Mouse (Mus musculus) lung, postnatal 0 days (tissue): ENCODE measurements around the gene Pygb. TPM values are rescaled to one million over a fixed set of nuclear protein-coding genes. Genes with fewer than 3 reads are reported as not detected.
A peak's percentile ranks its signal among the peaks of the same experiment; 100 is the strongest.

ENCODE experiments used
- ATAC-seq: fragments of 200-750 bp; cut with Nextera tagmentation; 2 replicates; pipeline ENCODE4 v1.8.0; 2017; ENCODE audit warnings: moderate library complexity
- DNase-seq: peaks from one replicate; pipeline ENCODE4 v3.0.0-alpha.2; 2016; ENCODE audit warnings: low spot score
- H3K27ac ChIP-seq: fragments of 300-500 bp; sonication (generic); 2 replicates; pipeline ENCODE4 v1.5.1; 2014; ENCODE audit warnings: antibody characterized with exemption, mild to moderate bottlenecking, low read length, mixed read lengths
- H3K27me3 ChIP-seq: fragments of 300-500 bp; sonication (generic); replicated peaks from 2 replicates; pipeline ENCODE4 v1.6.1; 2014; ENCODE audit warnings: low read length, mixed read lengths; ENCODE audit not compliant: insufficient read depth
- H3K36me3 ChIP-seq: fragments of 300-500 bp; sonication (generic); 2 replicates; pipeline ENCODE4 v1.6.1; 2014; ENCODE audit warnings: low read length, mixed read lengths; ENCODE audit not compliant: insufficient read depth
- H3K4me1 ChIP-seq: fragments of 300-500 bp; sonication (generic); 2 replicates; pipeline ENCODE4 v1.6.1; 2014; ENCODE audit warnings: antibody characterized with exemption, low read depth, low read length, mixed read lengths; ENCODE audit not compliant: insufficient read depth
- H3K4me2 ChIP-seq: fragments of 300-500 bp; sonication (generic); replicated peaks from 2 replicates; pipeline ENCODE4 v1.6.1; 2014; ENCODE audit warnings: low read depth, mild to moderate bottlenecking, low read length, moderate library complexity, mixed read lengths
- H3K4me3 ChIP-seq: fragments of 300-500 bp; sonication (generic); 2 replicates; pipeline ENCODE4 v1.5.1; 2014; ENCODE audit warnings: low read depth, low read length
- H3K9ac ChIP-seq: fragments of 300-500 bp; sonication (generic); replicated peaks from 2 replicates; pipeline ENCODE4 v1.6.1; 2014; ENCODE audit warnings: low read depth, mild to moderate bottlenecking
- H3K9me3 ChIP-seq: fragments of 300-500 bp; sonication (generic); 2 replicates; pipeline ENCODE4 v1.6.1; 2016; ENCODE audit warnings: low read length, mixed read lengths
- CTCF ChIP-seq: IDR thresholded peaks from 2 replicates; pipeline ENCODE4 v1.5.1; 2016; ENCODE audit warnings: antibody characterized with exemption, mild to moderate bottlenecking
- EP300 ChIP-seq: IDR thresholded peaks from 2 replicates; pipeline ENCODE4 v1.6.1; 2016; ENCODE audit warnings: antibody characterized with exemption, mild to moderate bottlenecking, control low read depth
- WGBS: fragments of 180-500 bp; shearing (Covaris S2); extraction: QIAGEN DNeasy Blood & Tissue Kit; methylation state at CpG from one replicate; pipeline ENCODE4 v1.1.7; 2014; 5-methylcytosine and 5-hydroxymethylcytosine counted together
- polyA plus RNA-seq: library from polyadenylated mRNA; unstranded; fragments of >200 nt; fragmentation: Nextera tagmentation; extraction: Ambion mirVana; gene quantifications from 2 replicates; pipeline ENCODE4 v1.2.1, GENCODE M21; 2015

Gene Pygb
- polyA plus RNA-seq, 1 experiment from 2014 or later, result 43.5 TPM

DNA sequence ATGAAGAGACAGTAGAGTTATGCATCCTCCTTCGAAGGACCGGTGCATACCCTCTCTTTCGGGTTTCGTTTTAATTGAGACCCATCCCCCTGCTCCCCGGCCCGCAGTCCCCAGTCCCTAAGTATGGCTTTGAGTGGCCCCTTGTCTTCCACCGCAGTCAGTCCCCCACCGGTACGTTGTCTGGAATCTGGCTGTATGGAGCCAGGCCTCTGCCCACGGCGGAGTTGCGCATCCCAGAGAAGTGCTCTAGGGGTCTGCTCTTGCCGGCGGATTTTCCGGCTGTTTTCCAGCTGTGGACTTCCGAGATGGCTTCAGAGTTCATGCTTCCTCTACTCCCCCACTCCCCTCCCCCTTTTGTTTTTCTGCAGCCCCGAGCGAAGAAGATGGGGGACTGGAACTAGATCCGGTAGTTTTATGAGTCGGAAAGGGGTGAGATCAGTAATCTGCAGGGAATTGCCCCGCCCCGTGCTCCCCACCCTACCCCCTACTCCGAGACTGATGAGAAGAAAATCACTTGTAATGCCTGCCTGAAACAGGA lies 768 bp downstream of the Pygb start:
- Histone ChIP-seq H3K27ac (peak overlapping the region; percentile 68), H3K4me3 (peak overlapping the region; percentile 88), H3K9ac (peak overlapping the region; percentile 51), H3K27me3 (no peaks in the 10 kb centered on the region), H3K9me3 (no peaks in the 10 kb centered on the region), H3K4me1 (peaks cover 6% of the 10 kb centered on the region; the same call in 1 of the 2 replicates), H3K36me3 (no peaks in the 10 kb centered on the region), H3K4me2 (peak overlapping the region; percentile 92)
- WGBS, result 2% methylated on average over 23 of the region's 23 CpGs
- DNase-seq, result peak; percentile 22
- ATAC-seq, result peak; percentile 17; the same call in 1 of the 2 replicates
- TF ChIP-seq CTCF, result no peak
- TF ChIP-seq EP300, result no peak

DNA sequence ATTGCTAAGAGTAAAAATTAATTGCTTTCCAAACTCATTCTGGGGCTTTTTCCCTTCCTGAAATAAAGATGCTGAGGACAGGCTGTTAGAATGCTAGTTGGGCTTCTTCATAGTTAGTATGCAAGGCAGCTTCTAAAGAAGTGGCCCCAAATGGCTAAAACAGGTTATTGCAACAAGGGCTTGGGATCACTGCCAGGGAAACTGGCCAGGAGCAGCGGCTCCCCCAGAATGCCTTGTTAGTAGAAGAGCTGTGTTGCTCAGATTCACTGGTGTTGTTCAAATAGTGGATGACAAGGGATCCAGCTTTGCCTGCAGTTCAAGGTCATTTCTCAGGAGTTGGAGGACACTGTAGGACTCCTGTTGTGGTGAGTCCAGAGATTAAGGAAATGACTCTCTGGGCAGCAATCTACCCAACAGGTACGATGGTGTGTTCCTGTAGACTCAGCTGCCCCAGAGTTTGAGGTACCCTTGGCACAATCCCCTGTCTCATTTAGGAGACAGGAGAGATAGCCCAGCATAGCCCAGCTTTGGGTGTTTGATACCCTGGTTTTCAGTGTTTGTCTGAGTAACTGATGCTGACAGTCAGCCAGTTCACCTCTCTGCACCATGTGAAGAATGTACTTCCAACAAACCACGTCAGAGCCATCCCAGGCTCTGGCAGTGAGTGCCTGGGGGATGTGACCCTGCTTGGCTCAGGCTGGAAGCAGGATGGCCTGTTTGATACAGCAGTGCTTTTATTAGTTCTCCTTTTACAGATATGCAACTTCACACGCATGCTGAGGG lies 2.4 kb downstream of the Pygb start:
- 0 out of 2 replicates have a peak, but pooled peaks have one; percentile 14 for ATAC-seq

GRCm38 (mm10) chr2:150793320-150793719 lies 6.8 kb downstream of the Pygb start:
- no peak overlapping the region for H3K27ac ChIP-seq
- H3K4me2 ChIP-seq, result no peak overlapping the region
- ATAC-seq (no peak), DNase-seq (no peak)
- no peak overlapping the region for H3K4me3 ChIP-seq
- no peak overlapping the region for H3K9ac ChIP-seq
- H3K27me3 ChIP-seq, result no peaks in the 10 kb centered on the region
- WGBS, result 57% methylated on average over 4 of the region's 4 CpGs
- no peaks in the 10 kb centered on the region; the same call in 1 of the 2 replicates for H3K4me1 ChIP-seq
- no peaks in the 10 kb centered on the region for H3K36me3 ChIP-seq
- TF ChIP-seq CTCF, result no peak
- no peak for TF ChIP-seq EP300
- H3K9me3 ChIP-seq, result no peaks in the 10 kb centered on the region

More for the DNA sequence above, 2.4 kb downstream of the Pygb start:
- Histone ChIP-seq H3K9me3 (no peaks in the 10 kb centered on the region), H3K27ac (no peak overlapping the region), H3K9ac (no peak overlapping the region), H3K36me3 (no peaks in the 10 kb centered on the region), H3K4me1 (peaks cover 6% of the 10 kb centered on the region; the same call in 1 of the 2 replicates), H3K4me3 (no peak overlapping the region), H3K27me3 (no peaks in the 10 kb centered on the region), H3K4me2 (no peak overlapping the region)
- DNase-seq, result peak; percentile 84
- TF ChIP-seq EP300 (no peak), CTCF (peak; percentile 49)
- WGBS, result 40% methylated on average over 4 of the region's 4 CpGs

DNA sequence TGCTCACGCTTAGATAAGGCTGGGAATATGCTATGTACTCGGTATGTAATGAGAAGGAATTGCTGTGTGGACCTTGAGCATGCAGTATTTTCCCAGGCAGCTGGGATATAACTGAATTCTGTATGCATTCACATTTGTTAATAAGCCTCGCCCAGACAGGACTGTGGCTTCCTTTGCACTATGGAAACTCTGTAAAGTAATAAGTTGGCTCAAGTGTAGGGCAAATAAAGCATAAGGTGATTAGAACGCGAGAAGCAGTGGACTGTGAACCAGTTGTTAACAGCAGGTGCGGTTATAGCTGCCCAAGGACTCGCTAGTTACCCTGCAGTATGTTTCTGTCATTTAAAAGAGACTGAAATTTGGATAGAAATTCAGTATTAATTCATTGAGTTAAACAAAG lies 11.5 kb downstream of the Pygb start:
- no peak overlapping the region for H3K4me3 ChIP-seq
- 66% methylated on average over 7 of the region's 7 CpGs for WGBS
- H3K27ac ChIP-seq, result no peak overlapping the region
- H3K36me3 ChIP-seq, result 0 out of 2 replicates have a peak, but pooled peaks cover 9% of the 10 kb centered on the region
- no peak for DNase-seq
- H3K9ac ChIP-seq, result no peak overlapping the region
- H3K9me3 ChIP-seq, result no peaks in the 10 kb centered on the region
- no peak overlapping the region for H3K4me2 ChIP-seq
- H3K4me1 ChIP-seq, result no peaks in the 10 kb centered on the region
- no peak for ATAC-seq
- no peaks in the 10 kb centered on the region for H3K27me3 ChIP-seq
- no peak for TF ChIP-seq EP300
- no peak for TF ChIP-seq CTCF

- 0 out of 2 replicates have a peak, but pooled peaks have one; percentile 11 for ATAC-seq
- no peak for TF ChIP-seq EP300
- no peak for TF ChIP-seq CTCF
These were observed 14.1 kb downstream of the Pygb start for GRCm38 (mm10) chr2:150800616-150801015.

GRCm38 (mm10) chr2:150803035-150803434 lies 16.5 kb downstream of the Pygb start:
- DNase-seq, result peak; percentile 35
- WGBS, result 100% methylated on average over 1 of the region's 1 CpGs

More at GRCm38 (mm10) chr2:150800616-150801015, 14.1 kb downstream of the Pygb start:
- Histone ChIP-seq H3K9me3 (no peaks in the 10 kb centered on the region), H3K9ac (no peak overlapping the region), H3K36me3 (peaks cover 9% of the 10 kb centered on the region; the same call in 1 of the 2 replicates), H3K27me3 (no peaks in the 10 kb centered on the region), H3K4me2 (no peak overlapping the region), H3K27ac (no peak overlapping the region), H3K4me3 (no peak overlapping the region), H3K4me1 (no peaks in the 10 kb centered on the region)
- no peak for DNase-seq
- WGBS, result 81% methylated on average over 5 of the region's 5 CpGs

More at GRCm38 (mm10) chr2:150803035-150803434, 16.5 kb downstream of the Pygb start:
- ATAC-seq, result no peak
- Histone ChIP-seq H3K4me3 (no peak overlapping the region), H3K4me2 (no peak overlapping the region), H3K27ac (no peak overlapping the region), H3K36me3 (peaks cover 9% of the 10 kb centered on the region; the same call in 1 of the 2 replicates), H3K9ac (no peak overlapping the region), H3K4me1 (no peaks in the 10 kb centered on the region), H3K27me3 (no peaks in the 10 kb centered on the region), H3K9me3 (no peaks in the 10 kb centered on the region)
- TF ChIP-seq EP300 (no peak), CTCF (peak; percentile 62)
